Mouse (Mus musculus) embryonic facial prominence, embryonic 11.5 days (tissue): ENCODE data around the gene Rcc2. TPM values are rescaled to one million over a fixed set of nuclear protein-coding genes. Genes with fewer than 3 reads are reported as not detected.

Experiments used
- ATAC-seq: fragments of 200-750 bp; cut with Nextera tagmentation; replicated peaks from 2 replicates; pipeline ENCODE4 v1.8.0; 2017; ENCODE audit warnings: low read depth; ENCODE audit not compliant: insufficient number of reproducible peaks, low FRiP score, low TSS enrichment
- DNase-seq: peaks from one replicate; pipeline ENCODE4 v3.0.0-alpha.2; 2015; ENCODE audit warnings: low spot score
- H3K27ac ChIP-seq: fragments of 300-500 bp; sonication (generic); replicated peaks from 2 replicates; pipeline ENCODE4 v1.5.1; 2014; ENCODE audit warnings: mild to moderate bottlenecking, low read depth, low read length, control low read depth
- H3K27me3 ChIP-seq: fragments of 300-500 bp; sonication (generic); 2 replicates; pipeline ENCODE4 v1.6.1; 2014; ENCODE audit warnings: mild to moderate bottlenecking, low read length, moderate library complexity, mixed read lengths; ENCODE audit not compliant: control insufficient read depth, insufficient read depth
- H3K36me3 ChIP-seq: fragments of 300-500 bp; sonication (generic); replicated peaks from 2 replicates; pipeline ENCODE4 v1.6.1; 2014; ENCODE audit warnings: low read depth, mild to moderate bottlenecking, low read length, moderate library complexity, mixed read lengths; ENCODE audit not compliant: control insufficient read depth, insufficient read depth
- H3K4me1 ChIP-seq: fragments of 300-500 bp; sonication (generic); 2 replicates; pipeline ENCODE4 v1.6.1; 2014; ENCODE audit warnings: low read length, mixed read lengths; ENCODE audit not compliant: control insufficient read depth, insufficient read depth
- H3K4me2 ChIP-seq: fragments of 300-500 bp; sonication (generic); 2 replicates; pipeline ENCODE4 v1.6.1; 2014; ENCODE audit warnings: low read depth, mild to moderate bottlenecking, control low read depth, low read length, moderate library complexity
- H3K4me3 ChIP-seq: fragments of 300-500 bp; sonication (generic); 2 replicates; pipeline ENCODE4 v1.5.1; 2014; ENCODE audit warnings: low read depth, low read length, control low read depth
- H3K9ac ChIP-seq: fragments of 300-500 bp; sonication (generic); replicated peaks from 2 replicates; pipeline ENCODE4 v1.6.1; 2014; ENCODE audit warnings: mild to moderate bottlenecking, control low read depth, low read length
- H3K9me3 ChIP-seq: fragments of 300-500 bp; sonication (generic); replicated peaks from 2 replicates; pipeline ENCODE4 v1.6.1; 2016; ENCODE audit warnings: mild to moderate bottlenecking, low read length, inconsistent platforms, mixed read lengths; ENCODE audit not compliant: control insufficient read depth
- WGBS: fragments of 180-500 bp; shearing (Covaris S2); extraction: QIAGEN DNeasy Blood & Tissue Kit; methylation state at CpG from one replicate; pipeline ENCODE4 v1.1.7; 2014; 5-methylcytosine and 5-hydroxymethylcytosine counted together
- polyA plus RNA-seq: library from polyadenylated mRNA; unstranded; fragments of >200 nt; fragmentation: Nextera tagmentation; extraction: Ambion mirVana; gene quantifications from 2 replicates; pipeline ENCODE4 v1.2.1, GENCODE M21; 2014

Rcc2 gene
- polyA plus RNA-seq, 1 experiment from 2014 or later, result 87.5 TPM

GRCm38 (mm10) chr4:140732871-140733270 is 32.5 kb downstream of the Rcc2 start:
- no peak overlapping the region for H3K9ac ChIP-seq
- H3K4me2 ChIP-seq, result no peak overlapping the region
- no peaks in the 10 kb centered on the region for H3K9me3 ChIP-seq
- H3K4me1 ChIP-seq, result no peaks in the 10 kb centered on the region
- H3K36me3 ChIP-seq, result no peaks in the 10 kb centered on the region
- DNase-seq (no peak), ATAC-seq (no peak)
- 75% methylated on average over 7 of the region's 7 CpGs for WGBS
- no peaks in the 10 kb centered on the region for H3K27me3 ChIP-seq
- H3K27ac ChIP-seq, result no peak overlapping the region
- no peak overlapping the region for H3K4me3 ChIP-seq

- ATAC-seq (no peak), DNase-seq (no peak)
- Histone ChIP-seq H3K4me3 (no peak overlapping the region), H3K9ac (no peak overlapping the region), H3K36me3 (no peaks in the 10 kb centered on the region), H3K27me3 (no peaks in the 10 kb centered on the region), H3K4me1 (no peaks in the 10 kb centered on the region), H3K4me2 (no peak overlapping the region), H3K9me3 (no peaks in the 10 kb centered on the region), H3K27ac (no peak overlapping the region)
- WGBS, result 87% methylated on average over 11 of the region's 11 CpGs
Observed at GRCm38 (mm10) chr4:140740655-140741054, 40.3 kb downstream of the Rcc2 start.

GRCm38 (mm10) chr4:140741401-140741800 is 41.1 kb downstream of the Rcc2 start:
- H3K4me3 ChIP-seq, result no peak overlapping the region
- no peak for ATAC-seq
- WGBS, result 91% methylated on average over 6 of the region's 6 CpGs
- H3K36me3 ChIP-seq, result no peaks in the 10 kb centered on the region
- H3K9me3 ChIP-seq, result no peaks in the 10 kb centered on the region
- H3K4me1 ChIP-seq, result no peaks in the 10 kb centered on the region
- no peak overlapping the region for H3K9ac ChIP-seq
- no peak for DNase-seq
- no peak overlapping the region for H3K4me2 ChIP-seq
- H3K27ac ChIP-seq, result no peak overlapping the region
- H3K27me3 ChIP-seq, result no peaks in the 10 kb centered on the region

GRCm38 (mm10) chr4:140742543-140742942 is 42.2 kb downstream of the Rcc2 start, which contains the start of gene Padi6:
Gene Padi6 (minus strand): TSS chr4:140742643.
- ATAC-seq (no peak), DNase-seq (no peak)
- no peak within 1 kb of the TSS for H3K4me2 ChIP-seq
- no peaks in the 10 kb centered on the region for H3K27me3 ChIP-seq
- H3K36me3 ChIP-seq, result no peaks in the 10 kb centered on the region
- H3K4me3 ChIP-seq, result no peak within 1 kb of the TSS
- H3K9me3 ChIP-seq, result no peaks in the 10 kb centered on the region
- no peak within 1 kb of the TSS for H3K9ac ChIP-seq
- no peak within 1 kb of the TSS for H3K27ac ChIP-seq
- WGBS, result 52% methylated on average over 2 of the region's 2 CpGs
- H3K4me1 ChIP-seq, result no peaks in the 10 kb centered on the region

GRCm38 (mm10) chr4:140743086-140743485 is 42.7 kb downstream of the Rcc2 start:
- H3K27ac ChIP-seq, result no peak overlapping the region
- no peak overlapping the region for H3K9ac ChIP-seq
- ATAC-seq (no peak), DNase-seq (no peak)
- no peak overlapping the region for H3K4me3 ChIP-seq
- no peaks in the 10 kb centered on the region for H3K36me3 ChIP-seq
- H3K4me1 ChIP-seq, result no peaks in the 10 kb centered on the region
- H3K27me3 ChIP-seq, result no peaks in the 10 kb centered on the region
- WGBS, result 52% methylated on average over 4 of the region's 4 CpGs
- H3K9me3 ChIP-seq, result no peaks in the 10 kb centered on the region
- no peak overlapping the region for H3K4me2 ChIP-seq

- Histone ChIP-seq H3K4me1 (no peaks in the 10 kb centered on the region), H3K4me3 (no peak overlapping the region), H3K27me3 (no peaks in the 10 kb centered on the region), H3K4me2 (no peak overlapping the region), H3K36me3 (no peaks in the 10 kb centered on the region), H3K9me3 (no peaks in the 10 kb centered on the region), H3K27ac (no peak overlapping the region), H3K9ac (no peak overlapping the region)
- WGBS, result 22% methylated on average over 3 of the region's 3 CpGs
- no peak for ATAC-seq
- peak; percentile 36 for DNase-seq
Observed at GRCm38 (mm10) chr4:140744654-140745053, 44.3 kb downstream of the Rcc2 start.

- no peaks in the 10 kb centered on the region for H3K9me3 ChIP-seq
- H3K4me1 ChIP-seq, result no peaks in the 10 kb centered on the region
- ATAC-seq (no peak), DNase-seq (no peak)
- no peak overlapping the region for H3K4me3 ChIP-seq
- no peak overlapping the region for H3K9ac ChIP-seq
- 20% methylated on average over 12 of the region's 12 CpGs for WGBS
- H3K36me3 ChIP-seq, result no peaks in the 10 kb centered on the region
- H3K27me3 ChIP-seq, result no peaks in the 10 kb centered on the region
- H3K27ac ChIP-seq, result no peak overlapping the region
- H3K4me2 ChIP-seq, result no peak overlapping the region
Observed at GRCm38 (mm10) chr4:140747978-140748377, 47.6 kb downstream of the Rcc2 start.

- H3K9ac ChIP-seq, result no peak overlapping the region
- peak overlapping the region; percentile 34 for H3K4me2 ChIP-seq
- DNase-seq (peak; percentile 27), ATAC-seq (no peak)
- H3K4me1 ChIP-seq, result no peaks in the 10 kb centered on the region
- no peaks in the 10 kb centered on the region for H3K36me3 ChIP-seq
- no peak overlapping the region for H3K4me3 ChIP-seq
- H3K27ac ChIP-seq, result no peak overlapping the region
- no peaks in the 10 kb centered on the region for H3K9me3 ChIP-seq
- 8% methylated on average over 19 of the region's 19 CpGs for WGBS
- no peaks in the 10 kb centered on the region for H3K27me3 ChIP-seq
Observed at GRCm38 (mm10) chr4:140750328-140750727, 50.0 kb downstream of the Rcc2 start.
